Comparison of ENCODE assay signal across 11 mouse cellular contexts in the genomic region with DNA sequence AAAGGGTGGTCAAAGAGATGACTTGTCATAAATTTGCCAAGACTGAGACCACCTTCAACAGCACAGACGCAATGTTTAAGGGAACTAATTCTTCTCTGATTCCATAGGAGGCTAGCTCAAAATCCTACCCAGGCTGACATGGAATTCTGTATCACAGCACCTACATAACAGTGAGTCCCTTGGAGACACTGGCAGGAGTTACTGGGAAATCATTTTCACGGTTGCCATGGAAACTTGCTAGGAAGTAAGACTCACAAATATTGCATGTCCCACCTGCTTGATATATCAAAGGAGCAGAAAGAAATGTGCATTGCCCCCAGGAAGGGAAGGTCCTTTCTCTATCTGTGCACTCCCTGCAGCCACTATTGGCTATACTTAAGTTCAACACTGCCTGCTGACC.
"Had no signal": no experiment of that assay in that cellular context is flagged by ENCODE, and none has a peak within 500 bp of the region (broad histone marks: within the 10 kb centered on the region; RNA-seq: fewer than 3 reads in every experiment).

No protein-coding gene starts in this region.

- H3K4me3 ChIP-seq: layer of hippocampus, adult 2 months; limb, embryonic 12.5 days; liver, embryonic 13.5 days had no signal

- H3K27ac ChIP-seq: layer of hippocampus, adult 2 months; limb, embryonic 12.5 days; liver, embryonic 13.5 days had no signal

- H3K4me2 ChIP-seq: limb, embryonic 12.5 days; liver, embryonic 13.5 days had no signal

- H3K9ac ChIP-seq: limb, embryonic 12.5 days; liver, embryonic 13.5 days; liver, postnatal 0 days had no signal

- H3K4me1 ChIP-seq: limb, embryonic 12.5 days; liver, embryonic 13.5 days had no signal

- DNase-seq: kidney, adult 11 months; kidney, postnatal 10 days; kidney, postnatal 4 days; liver; liver, embryonic 13.5 days; liver, postnatal 0 days; lung, postnatal 36 days; thymus, adult 18-20 months; thymus, postnatal 14 days had no signal

- H3K9me3 ChIP-seq: limb, embryonic 12.5 days; liver, embryonic 13.5 days had no signal

- H3K36me3 ChIP-seq: limb, embryonic 12.5 days; liver, embryonic 13.5 days had no signal

- H3K27me3 ChIP-seq: limb, embryonic 12.5 days; liver, embryonic 13.5 days had no signal

- ATAC-seq: liver, postnatal 0 days had no signal
